Mouse (Mus musculus) cortical plate, adult 2 months (tissue): ENCODE measurements around the gene Alppl2.

Experiments used
- CTCF ChIP-seq: fragments of 200-500 bp; IDR thresholded peaks from 2 replicates; pipeline ENCODE4 v1.5.1; 2011; ENCODE audit warnings: mild to moderate bottlenecking, control low read depth, low read length; ENCODE audit not compliant: insufficient read depth; ENCODE audit errors: extremely low read depth
- POLR2A ChIP-seq: fragments of 200-500 bp; IDR thresholded peaks from 2 replicates; pipeline ENCODE4 v1.6.1; 2011; ENCODE audit warnings: mild to moderate bottlenecking, low read length, control low read depth; ENCODE audit not compliant: insufficient read depth; ENCODE audit errors: extremely low read depth

DNA sequence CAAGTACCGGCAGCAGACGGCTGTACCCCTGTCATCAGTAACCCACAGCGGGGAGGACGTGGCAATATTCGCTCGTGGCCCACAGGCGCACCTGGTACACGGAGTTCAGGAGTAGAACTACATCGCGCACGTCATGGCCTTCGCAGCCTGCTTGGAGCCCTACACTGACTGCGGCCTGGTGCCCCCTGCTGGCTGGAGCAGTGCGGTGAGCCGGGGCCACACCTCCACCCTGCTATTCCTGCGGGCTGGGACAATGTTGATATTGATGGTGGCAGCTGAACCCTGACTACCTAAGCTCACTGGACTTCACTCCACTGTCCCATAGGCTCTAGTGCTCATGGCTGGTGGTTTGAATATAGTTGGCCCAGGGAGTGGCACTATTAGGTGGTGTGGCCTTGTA is 19.0 kb downstream of the Alppl2 start:
- no peak for TF ChIP-seq POLR2A
- peak; percentile 14; the same call in 1 of the 2 replicates for TF ChIP-seq CTCF
